Mouse (Mus musculus) thymus, adult 2 months (tissue): ENCODE results near the gene Glis2.

ENCODE experiments used
- CTCF ChIP-seq: fragments of 200-500 bp; IDR thresholded peaks from 2 replicates; pipeline ENCODE4 v1.5.1; 2012; ENCODE audit warnings: mild to moderate bottlenecking, control low read depth, low read length, moderate library complexity, borderline replicate concordance; ENCODE audit not compliant: control insufficient read depth, poor library complexity, insufficient read depth; ENCODE audit errors: extremely low read depth
- POLR2A ChIP-seq: fragments of 200-500 bp; IDR thresholded peaks from 2 replicates; pipeline ENCODE4 v1.6.1; 2012; ENCODE audit warnings: mild to moderate bottlenecking, low read length, control low read depth, moderate library complexity; ENCODE audit not compliant: control insufficient read depth, poor library complexity, insufficient read depth; ENCODE audit errors: extremely low read depth

GRCm38 (mm10) chr16:4624074-4624473 is 29.6 kb downstream of the Glis2 start:
- TF ChIP-seq POLR2A (no peak), CTCF (no peak)
